Mouse (Mus musculus): ENCODE results near the gene Yif1b.

Gene Yif1b

GRCm38 (mm10) chr7:29281201-29282073 lies 43.3 kb downstream of the Yif1b start, which contains the start of gene Spint2:
Gene Spint2, minus strand, starts transcription at chr7:29281912.
- DNase-seq = peak; percentile 65 to 78

GRCm38 (mm10) chr7:29282074-29282554 lies 44.0 kb downstream of the Yif1b start:
- no peak for DNase-seq

- no peak for DNase-seq
Observed at GRCm38 (mm10) chr7:29283876-29284275, 45.7 kb downstream of the Yif1b start.

GRCm38 (mm10) chr7:29284523-29284922 lies 46.4 kb downstream of the Yif1b start:
- DNase-seq = no peak

- DNase-seq = no peak
Observed at GRCm38 (mm10) chr7:29287481-29287880, 49.4 kb downstream of the Yif1b start.

GRCm38 (mm10) chr7:29288079-29288478 lies 50.0 kb downstream of the Yif1b start:
- DNase-seq = no peak

- DNase-seq = peak; percentile 46 to 75
Observed at GRCm38 (mm10) chr7:29288942-29289638, 51.0 kb downstream of the Yif1b start, which contains the start of gene Ppp1r14a. Gene Ppp1r14a, plus strand, starts transcription at chr7:29289308.

GRCm38 (mm10) chr7:29289856-29290255 lies 51.7 kb downstream of the Yif1b start:
- DNase-seq = no peak

GRCm38 (mm10) chr7:29290691-29291485 lies 52.8 kb downstream of the Yif1b start:
- DNase-seq = no peak

GRCm38 (mm10) chr7:29291616-29292457 lies 53.7 kb downstream of the Yif1b start:
- no peak for DNase-seq

GRCm38 (mm10) chr7:29292458-29293098 lies 54.4 kb downstream of the Yif1b start:
- DNase-seq = no peak

- no peak for DNase-seq
Observed at GRCm38 (mm10) chr7:29293131-29294065, 55.3 kb downstream of the Yif1b start.

GRCm38 (mm10) chr7:29294111-29294761 lies 56.1 kb downstream of the Yif1b start:
- DNase-seq = no peak

GRCm38 (mm10) chr7:29295861-29296647 lies 57.9 kb downstream of the Yif1b start:
- DNase-seq = no peak

GRCm38 (mm10) chr7:29296998-29297397 lies 58.9 kb downstream of the Yif1b start:
- DNase-seq = peak in 1 of 2 experiments; percentile 46

All from spleen, adult 18-20 months (tissue).